Mouse (Mus musculus) spleen, postnatal 10 days (tissue): ENCODE data around the gene Mmp9.

ENCODE experiments used
- DNase-seq, 2 experiments: peaks; one replicate each; pipeline ENCODE4 v3.0.0; 2021 to 2022; ENCODE audit warnings: low spot score in 2 of 2

Mmp9 gene

GRCm38 (mm10) chr2:164955725-164956124 lies 15.1 kb downstream of the Mmp9 start:
- DNase-seq, result no peak

- DNase-seq, result no peak
Observed at GRCm38 (mm10) chr2:164956195-164956594, 15.6 kb downstream of the Mmp9 start.

GRCm38 (mm10) chr2:164957548-164958315 lies 17.2 kb downstream of the Mmp9 start:
- DNase-seq, result no peak

- DNase-seq, result peak in 1 of 2 experiments; percentile 60
Observed at GRCm38 (mm10) chr2:164960716-164961441, 20.3 kb downstream of the Mmp9 start, which contains the start of gene Slc12a5. Gene Slc12a5, plus strand, starts transcription at chr2:164960802.

GRCm38 (mm10) chr2:164961506-164962182 lies 21.1 kb downstream of the Mmp9 start:
- DNase-seq, result peak; percentile 55 to 86

GRCm38 (mm10) chr2:164962183-164962580 lies 21.6 kb downstream of the Mmp9 start:
- DNase-seq, result no peak

GRCm38 (mm10) chr2:164964242-164964894 lies 23.8 kb downstream of the Mmp9 start:
- DNase-seq, result no peak

- no peak for DNase-seq
Observed at GRCm38 (mm10) chr2:164964981-164965380, 24.4 kb downstream of the Mmp9 start.

- DNase-seq, result peak in 1 of 2 experiments; percentile 49
Observed at GRCm38 (mm10) chr2:164966381-164966780, 25.8 kb downstream of the Mmp9 start.

GRCm38 (mm10) chr2:164967193-164967592 lies 26.6 kb downstream of the Mmp9 start:
- no peak for DNase-seq

- no peak for DNase-seq
Observed at GRCm38 (mm10) chr2:164967761-164968440, 27.3 kb downstream of the Mmp9 start.

GRCm38 (mm10) chr2:164968451-164968851 lies 27.9 kb downstream of the Mmp9 start:
- peak in 1 of 2 experiments; percentile 51 for DNase-seq

- DNase-seq, result no peak
Observed at GRCm38 (mm10) chr2:164969348-164969781, 28.8 kb downstream of the Mmp9 start.

- no peak for DNase-seq
Observed at GRCm38 (mm10) chr2:164970631-164971196, 30.1 kb downstream of the Mmp9 start.

- no peak for DNase-seq
Observed at GRCm38 (mm10) chr2:164972646-164973045, 32.1 kb downstream of the Mmp9 start.

GRCm38 (mm10) chr2:164975611-164976010 lies 35.0 kb downstream of the Mmp9 start:
- no peak for DNase-seq

GRCm38 (mm10) chr2:164979749-164980148 lies 39.2 kb downstream of the Mmp9 start:
- peak in 1 of 2 experiments; percentile 70 for DNase-seq

GRCm38 (mm10) chr2:164985962-164986361 lies 45.4 kb downstream of the Mmp9 start:
- no peak for DNase-seq

- DNase-seq, result no peak
Observed at GRCm38 (mm10) chr2:164986371-164987027, 45.9 kb downstream of the Mmp9 start.

- DNase-seq, result no peak
Observed at GRCm38 (mm10) chr2:164988777-164989176, 48.2 kb downstream of the Mmp9 start.
